ENCODE assay signal across 34 mouse cellular contexts in the genomic region with DNA sequence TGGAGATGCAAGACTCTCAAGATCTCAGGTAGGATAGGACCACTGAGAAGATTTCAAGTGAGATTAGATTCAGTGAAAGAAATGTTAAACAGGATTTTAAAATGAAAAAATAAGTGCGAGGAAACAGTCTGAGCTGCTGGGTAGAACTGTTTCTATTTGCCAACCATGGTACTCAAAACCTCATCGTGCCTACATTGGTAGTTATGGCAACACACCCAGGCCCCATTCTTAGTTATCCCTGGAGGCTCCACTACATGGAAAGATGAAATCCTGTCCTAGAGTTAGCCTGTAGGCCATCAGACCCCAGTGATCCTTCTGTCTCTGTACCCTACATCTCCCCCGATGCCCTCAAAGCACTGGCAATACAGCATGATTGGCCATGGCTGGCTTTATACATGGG. TPM values are rescaled to one million over a fixed set of nuclear protein-coding genes. Genes with fewer than 3 reads are reported as not detected.
"Had no signal": no experiment of that assay in that cellular context is flagged by ENCODE, and none has a peak within 500 bp of the region (broad histone marks: within the 10 kb centered on the region; RNA-seq: fewer than 3 reads in every experiment).

No protein-coding gene starts in this region.

- H3K27ac ChIP-seq: limb, embryonic 10.5 days; limb, embryonic 12.5 days; limb, embryonic 13.5 days; limb, embryonic 15.5 days; liver, embryonic 12.5 days; liver, embryonic 13.5 days; liver, embryonic 14.5 days; liver, embryonic 15.5 days; lung, embryonic 15.5 days; macrophage; midbrain, embryonic 10.5 days; midbrain, embryonic 12.5 days; midbrain, embryonic 13.5 days; midbrain, embryonic 15.5 days; neural tube, embryonic 12.5 days had no signal

- H3K4me3 ChIP-seq: limb, embryonic 10.5 days; limb, embryonic 12.5 days; limb, embryonic 13.5 days; limb, embryonic 15.5 days; liver, embryonic 12.5 days; liver, embryonic 13.5 days; liver, embryonic 15.5 days; lung, embryonic 15.5 days; megakaryocyte, embryonic 14.5 days; midbrain, embryonic 10.5 days; midbrain, embryonic 12.5 days; midbrain, embryonic 13.5 days; midbrain, embryonic 15.5 days; myocyte; neural tube, embryonic 12.5 days had no signal

- DNase-seq: left cerebral cortex, postnatal 4 days; liver; liver, embryonic 13.5 days; liver, postnatal 0 days; lung, adult 18-20 months; lung, adult 2 months; lung, embryonic 14.5 days; lung, postnatal 10 days; lung, postnatal 14 days; lung, postnatal 36 days; lung, postnatal 4 days; midbrain, embryonic 14.5 days had no signal

- ATAC-seq: liver, embryonic 12.5 days; liver, postnatal 0 days; lung, postnatal 0 days; midbrain, embryonic 13.5 days; midbrain, embryonic 15.5 days; midbrain, embryonic 16.5 days had no signal

RNA-seq across cellular contexts. Expression of a gene that starts 14.3 kb away (rescaled TPM):
- total RNA-seq: megakaryocyte progenitor cell, adult 5-6 weeks; megakaryocyte, adult 5-6 weeks; megakaryocyte-erythroid progenitor cell, adult 5-6 weeks; monocyte, adult 5-6 weeks had no signal
